Mouse (Mus musculus) liver, postnatal 0 days (tissue): ENCODE results near the gene Zmynd11. TPM values are rescaled to one million over a fixed set of nuclear protein-coding genes. Genes with fewer than 3 reads are reported as not detected.
"Not testable (repeated sequence)": the region's sequence is repeated elsewhere in the genome, so short reads cannot be mapped to it uniquely, and the experiment has no call there.

Experiments used
- ATAC-seq: fragments of 200-750 bp; cut with Nextera tagmentation; 2 replicates; pipeline ENCODE4 v1.8.0; 2017; ENCODE audit warnings: mild to moderate bottlenecking, moderate library complexity
- DNase-seq: peaks from one replicate; pipeline ENCODE4 v3.0.0-alpha.2; 2016
- H3K27ac ChIP-seq: fragments of 300-500 bp; sonication (generic); 2 replicates; pipeline ENCODE4 v1.5.1; 2014; ENCODE audit warnings: antibody characterized with exemption, moderate library complexity, mild to moderate bottlenecking, low read depth
- H3K27me3 ChIP-seq: fragments of 300-500 bp; sonication (generic); 2 replicates; pipeline ENCODE4 v1.6.1; 2014; ENCODE audit warnings: low read length, control low read depth, mixed read lengths; ENCODE audit not compliant: insufficient read depth
- H3K36me3 ChIP-seq: fragments of 300-500 bp; sonication (generic); replicated peaks from 2 replicates; pipeline ENCODE4 v1.6.1; 2014; ENCODE audit warnings: mild to moderate bottlenecking, control low read depth, low read length, moderate library complexity, mixed read lengths; ENCODE audit not compliant: insufficient read depth
- H3K4me1 ChIP-seq: fragments of 300-500 bp; sonication (generic); 2 replicates; pipeline ENCODE4 v1.6.1; 2014; ENCODE audit warnings: antibody characterized with exemption, mild to moderate bottlenecking, control low read depth; ENCODE audit not compliant: insufficient read depth
- H3K4me2 ChIP-seq: fragments of 300-500 bp; sonication (generic); 2 replicates; pipeline ENCODE4 v1.6.1; 2014; ENCODE audit warnings: low read depth, mild to moderate bottlenecking, low read length, moderate library complexity, mixed read lengths
- H3K4me3 ChIP-seq: fragments of 300-500 bp; sonication (generic); 2 replicates; pipeline ENCODE4 v1.5.1; 2014; ENCODE audit warnings: low read depth, low read length
- H3K9ac ChIP-seq: fragments of 300-500 bp; sonication (generic); replicated peaks from 2 replicates; pipeline ENCODE4 v1.6.1; 2014; ENCODE audit warnings: mild to moderate bottlenecking, moderate library complexity
- H3K9me3 ChIP-seq: fragments of 300-500 bp; sonication (generic); 2 replicates; pipeline ENCODE4 v1.6.1; 2016; ENCODE audit warnings: mild to moderate bottlenecking, control low read depth, low read length, mixed read lengths
- CTCF ChIP-seq: sonication (generic); IDR thresholded peaks from 2 replicates; pipeline ENCODE4 v1.5.1; 2016; ENCODE audit warnings: antibody characterized with exemption, low read depth
- EP300 ChIP-seq: IDR thresholded peaks from 2 replicates; pipeline ENCODE4 v1.6.1; 2016; ENCODE audit warnings: antibody characterized with exemption, low read depth, mild to moderate bottlenecking
- WGBS: fragments of 180-500 bp; shearing (Covaris S2); extraction: QIAGEN DNeasy Blood & Tissue Kit; methylation state at CpG from one replicate; pipeline ENCODE4 v1.1.7; 2014; ENCODE audit not compliant: insufficient replicate concordance; 5-methylcytosine and 5-hydroxymethylcytosine counted together
- polyA plus RNA-seq: library from polyadenylated mRNA; unstranded; fragments of >200 nt; fragmentation: Nextera tagmentation; extraction: Ambion mirVana; gene quantifications from 2 replicates; pipeline ENCODE4 v1.2.1, GENCODE M21; 2015

Zmynd11 gene
- polyA plus RNA-seq, 1 experiment from 2014 or later = 21.2 TPM

- no peak for ATAC-seq
- Histone ChIP-seq H3K4me1 (peaks cover 14% of the 10 kb centered on the region), H3K9ac (no peak overlapping the region), H3K4me3 (no peak overlapping the region), H3K27ac (no peak overlapping the region), H3K36me3 (no peaks in the 10 kb centered on the region), H3K4me2 (no peak overlapping the region), H3K9me3 (no peaks in the 10 kb centered on the region), H3K27me3 (no peaks in the 10 kb centered on the region)
- no peak for TF ChIP-seq EP300
- TF ChIP-seq CTCF = no peak
- WGBS = 83% methylated on average over 9 of the region's 9 CpGs
- DNase-seq = no peak
Observed at GRCm38 (mm10) chr13:9757842-9758491, 7.2 kb downstream of the Zmynd11 start.

DNA sequence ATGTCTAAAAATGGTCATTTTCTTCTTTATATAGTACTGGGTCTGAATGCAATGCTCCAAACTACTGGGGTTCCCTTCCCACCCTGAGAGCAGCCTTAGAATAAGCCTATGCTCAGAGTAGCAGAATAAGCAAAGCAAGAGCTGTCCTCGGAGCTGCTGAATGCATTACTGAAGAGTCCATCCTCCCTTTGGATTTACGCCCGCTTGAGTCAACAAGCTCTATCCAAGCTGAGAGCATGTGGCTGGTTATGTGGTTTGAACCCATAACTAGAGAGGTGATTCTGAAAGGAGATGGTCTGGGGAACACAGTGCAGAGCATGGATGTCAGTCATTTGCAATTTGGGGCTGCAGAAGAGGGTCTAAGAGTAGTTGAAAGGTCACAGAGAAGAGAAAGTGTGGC is 11.4 kb downstream of the Zmynd11 start:
- Histone ChIP-seq H3K27me3 (no peaks in the 10 kb centered on the region), H3K9me3 (no peaks in the 10 kb centered on the region), H3K4me3 (no peak overlapping the region), H3K9ac (no peak overlapping the region), H3K36me3 (no peaks in the 10 kb centered on the region), H3K4me1 (peaks cover 7% of the 10 kb centered on the region), H3K27ac (no peak overlapping the region), H3K4me2 (no peak overlapping the region)
- 64% methylated on average over 3 of the region's 3 CpGs for WGBS
- DNase-seq (no peak), ATAC-seq (no peak)
- TF ChIP-seq EP300 (no peak), CTCF (no peak)

DNA sequence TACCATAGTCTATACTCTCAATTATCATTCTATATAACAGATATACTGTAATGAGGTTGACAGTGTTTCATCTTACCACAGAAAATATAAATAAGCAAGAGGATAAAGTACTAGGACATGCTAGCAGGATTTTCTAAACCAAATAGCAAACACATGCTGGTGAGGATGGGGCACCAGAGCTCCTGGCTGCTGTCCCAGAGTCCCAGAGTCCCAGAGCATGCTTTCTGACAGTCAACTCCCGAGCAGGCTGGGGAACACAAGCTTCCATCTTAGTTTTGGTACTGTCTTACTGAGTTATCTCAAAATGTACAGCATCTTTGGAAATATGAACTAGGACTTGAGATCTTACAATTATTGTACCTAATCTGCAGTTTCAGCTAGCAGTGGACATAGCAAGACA is 14.8 kb downstream of the Zmynd11 start:
- ATAC-seq (no peak), DNase-seq (peak; percentile 23)
- H3K36me3 ChIP-seq = no peaks in the 10 kb centered on the region
- H3K4me3 ChIP-seq = no peak overlapping the region
- peaks cover 7% of the 10 kb centered on the region for H3K4me1 ChIP-seq
- no peak overlapping the region for H3K4me2 ChIP-seq
- H3K9me3 ChIP-seq = no peaks in the 10 kb centered on the region
- H3K9ac ChIP-seq = no peak overlapping the region
- H3K27me3 ChIP-seq = no peaks in the 10 kb centered on the region
- WGBS = 35% methylated on average over 1 of the region's 1 CpGs
- TF ChIP-seq EP300 (no peak), CTCF (no peak)
- H3K27ac ChIP-seq = no peak overlapping the region

DNA sequence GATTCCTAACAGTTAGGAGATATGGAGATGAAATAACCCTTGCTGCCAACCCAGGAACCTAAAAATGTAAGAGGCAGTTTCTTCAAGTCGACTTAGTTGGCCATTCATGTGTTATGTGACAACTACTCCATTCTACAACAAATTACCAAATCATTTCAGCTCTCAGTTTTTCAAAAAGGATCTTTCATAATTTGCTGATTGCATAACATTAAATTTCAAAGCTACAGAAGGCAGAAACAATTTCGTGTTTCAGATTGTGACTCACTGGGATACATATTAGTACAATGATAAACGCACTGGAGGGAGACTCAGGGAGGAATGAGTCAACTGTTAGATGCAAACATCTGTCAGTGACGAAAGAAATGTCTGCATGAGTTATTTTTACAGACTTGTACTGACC is 15.3 kb downstream of the Zmynd11 start:
- Histone ChIP-seq H3K4me2 (no peak overlapping the region), H3K9ac (no peak overlapping the region), H3K27me3 (no peaks in the 10 kb centered on the region), H3K4me1 (peaks cover 7% of the 10 kb centered on the region), H3K27ac (no peak overlapping the region), H3K4me3 (no peak overlapping the region), H3K36me3 (no peaks in the 10 kb centered on the region), H3K9me3 (no peaks in the 10 kb centered on the region)
- DNase-seq (no peak), ATAC-seq (no peak)
- TF ChIP-seq CTCF (no peak), EP300 (no peak)
- 62% methylated on average over 4 of the region's 4 CpGs for WGBS

DNA sequence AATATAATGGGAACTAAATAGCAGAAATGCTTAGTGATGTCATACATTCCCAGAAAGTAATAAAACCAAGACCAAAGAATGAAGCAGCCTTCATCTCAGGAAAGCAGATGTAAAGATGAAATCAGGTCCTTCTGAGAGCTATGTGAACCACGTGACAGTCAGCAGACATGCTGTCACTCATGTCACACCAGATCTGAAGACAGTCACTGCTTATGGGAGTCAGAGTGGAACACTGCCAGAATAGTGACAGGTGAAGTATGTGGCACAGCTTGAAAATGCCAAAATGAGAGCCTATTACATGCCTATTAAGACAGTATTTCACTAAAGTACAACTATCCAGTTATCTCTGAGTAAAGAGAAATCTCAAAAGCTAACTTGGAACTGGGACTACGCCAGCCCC is 26.9 kb downstream of the Zmynd11 start:
- Histone ChIP-seq H3K9ac (no peak overlapping the region), H3K27ac (no peak overlapping the region), H3K4me3 (no peak overlapping the region), H3K27me3 (no peaks in the 10 kb centered on the region), H3K36me3 (0 out of 2 replicates have a peak, but pooled peaks cover 2% of the 10 kb centered on the region), H3K4me1 (0 out of 2 replicates have a peak, but pooled peaks cover 3% of the 10 kb centered on the region), H3K4me2 (no peak overlapping the region), H3K9me3 (no peaks in the 10 kb centered on the region)
- 62% methylated on average over 2 of the region's 2 CpGs for WGBS
- ATAC-seq (no peak), DNase-seq (no peak)
- TF ChIP-seq CTCF = no peak
- no peak for TF ChIP-seq EP300

GRCm38 (mm10) chr13:9737024-9737423 is 28.1 kb downstream of the Zmynd11 start:
- Histone ChIP-seq H3K9me3 (no peaks in the 10 kb centered on the region), H3K27ac (no peak overlapping the region), H3K4me1 (0 out of 2 replicates have a peak, but pooled peaks cover 3% of the 10 kb centered on the region), H3K36me3 (0 out of 2 replicates have a peak, but pooled peaks cover 5% of the 10 kb centered on the region), H3K27me3 (no peaks in the 10 kb centered on the region), H3K9ac (no peak overlapping the region), H3K4me2 (no peak overlapping the region), H3K4me3 (no peak overlapping the region)
- TF ChIP-seq CTCF (no peak), EP300 (no peak)
- ATAC-seq (no peak), DNase-seq (no peak)
- 55% methylated on average over 5 of the region's 5 CpGs for WGBS

GRCm38 (mm10) chr13:9732262-9732661 is 32.9 kb downstream of the Zmynd11 start:
- H3K4me2 ChIP-seq, H3K4me3 ChIP-seq, H3K9ac ChIP-seq, H3K27ac ChIP-seq, H3K4me1 ChIP-seq, H3K9me3 ChIP-seq, ATAC-seq, H3K27me3 ChIP-seq, DNase-seq: not testable (repeated sequence)
- 93% methylated on average over 4 of the region's 5 CpGs for WGBS
- peaks cover 11% of the 10 kb centered on the region for H3K36me3 ChIP-seq
